Mouse (Mus musculus) G1E (cell line): ENCODE results near the gene Drg1. TPM values are rescaled to one million over a fixed set of nuclear protein-coding genes. Genes with fewer than 3 reads are reported as not detected.

ENCODE experiments used
- ATAC-seq: 2 replicates; pipeline ENCODE4 v1.8.0; 2016; ENCODE audit warnings: mild to moderate bottlenecking; ENCODE audit not compliant: insufficient number of reproducible peaks, poor library complexity, low FRiP score, severe bottlenecking; ENCODE audit errors: extremely low read depth
- DNase-seq: peaks from one replicate; pipeline ENCODE4 v3.0.0; 2012; ENCODE audit warnings: low spot score
- H3K27me3 ChIP-seq: 2 replicates; pipeline ENCODE4 v1.6.1; 2012; ENCODE audit warnings: mild to moderate bottlenecking, low read length, inconsistent platforms; ENCODE audit not compliant: insufficient read depth
- H3K36me3 ChIP-seq: replicated peaks from 2 replicates; pipeline ENCODE3; 2012; ENCODE audit warnings: mild to moderate bottlenecking, inconsistent platforms
- H3K4me1 ChIP-seq: 2 replicates; pipeline ENCODE4 v1.6.1; 2012; ENCODE audit warnings: low read depth, low read length, inconsistent platforms, mixed read lengths; ENCODE audit not compliant: insufficient read depth
- H3K4me3 ChIP-seq: 2 replicates; pipeline ENCODE4 v1.5.1; 2012; ENCODE audit warnings: low read depth, mild to moderate bottlenecking, inconsistent platforms, low read length, moderate library complexity, mixed read lengths
- H3K9me3 ChIP-seq: replicated peaks from 2 replicates; pipeline ENCODE4 v1.6.1; 2012; ENCODE audit warnings: inconsistent platforms
- CTCF ChIP-seq: IDR thresholded peaks from 2 replicates; pipeline ENCODE4 v1.5.1; 2012; ENCODE audit warnings: low read depth, low read length, inconsistent platforms, mixed read lengths
- GATA1 ChIP-seq: IDR thresholded peaks from 2 replicates; pipeline ENCODE4 v1.6.1; 2012; ENCODE audit warnings: borderline replicate concordance, low read length, inconsistent platforms, mixed read lengths
- GATA2 ChIP-seq: IDR thresholded peaks from 2 replicates; pipeline ENCODE4 v1.6.1; 2012; ENCODE audit warnings: low read depth, low read length, inconsistent platforms, borderline replicate concordance
- POLR2AphosphoS5 ChIP-seq: IDR thresholded peaks from 2 replicates; pipeline ENCODE4 v1.6.1; 2012; ENCODE audit warnings: low read depth, low read length, inconsistent platforms; ENCODE audit not compliant: insufficient replicate concordance
- TAL1 ChIP-seq: conservative IDR thresholded peaks from 2 replicates; pipeline ENCODE4 v1.6.1; 2012; ENCODE audit warnings: low read depth, low read length, inconsistent platforms, mixed read lengths
- polyA plus RNA-seq: library from polyadenylated mRNA; stranded (reverse); fragments of >175 nt; gene quantifications from 2 replicates; pipeline ENCODE4 v1.2.3, GENCODE M21; 2012
- total RNA-seq, 2 experiments: library from RNA; stranded (forward) in 1 of 2; stranded (reverse) in 1 of 2; fragments of 200-1000 nt in 1 of 2; fragments of >200 nt in 1 of 2; fragmentation: Nextera tagmentation in 1 of 2; gene quantifications; 2 replicates each; pipeline ENCODE4 v1.2.3; 2014 to 2017

Gene Drg1
- total and polyA plus RNA-seq, 3 experiments = 101 to 303 (median 198) TPM

- no peak for ATAC-seq
- peaks cover 33% of the 10 kb centered on the region for H3K4me1 ChIP-seq
Observed at GRCm38 (mm10) chr11:3307875-3308274, 41.7 kb upstream of the Drg1 start.

GRCm38 (mm10) chr11:3305821-3306220 lies 39.6 kb upstream of the Drg1 start:
- no peaks in the 10 kb centered on the region for H3K9me3 ChIP-seq
- ATAC-seq = no peak
- DNase-seq = no peak
- H3K4me3 ChIP-seq = no peak overlapping the region
- H3K4me1 ChIP-seq = peaks cover 25% of the 10 kb centered on the region
- H3K36me3 ChIP-seq = peaks cover 99% of the 10 kb centered on the region
- no peak for TF ChIP-seq POLR2AphosphoS5
- TF ChIP-seq GATA2 = no peak
- no peak for TF ChIP-seq TAL1
- no peak for TF ChIP-seq CTCF
- no peak for TF ChIP-seq GATA1
- no peaks in the 10 kb centered on the region for H3K27me3 ChIP-seq

More at GRCm38 (mm10) chr11:3307875-3308274, 41.7 kb upstream of the Drg1 start:
- no peak for DNase-seq
- no peaks in the 10 kb centered on the region for H3K27me3 ChIP-seq
- H3K9me3 ChIP-seq = no peaks in the 10 kb centered on the region
- TF ChIP-seq GATA2 (no peak), GATA1 (no peak), TAL1 (no peak), CTCF (no peak), POLR2AphosphoS5 (no peak)
- no peak overlapping the region for H3K4me3 ChIP-seq
- peaks cover 99% of the 10 kb centered on the region for H3K36me3 ChIP-seq

- peaks cover 99% of the 10 kb centered on the region for H3K36me3 ChIP-seq
- peaks cover 38% of the 10 kb centered on the region for H3K4me1 ChIP-seq
- H3K27me3 ChIP-seq = no peaks in the 10 kb centered on the region
- TF ChIP-seq POLR2AphosphoS5 = no peak
- no peak for TF ChIP-seq GATA1
- no peak for TF ChIP-seq TAL1
- no peak for TF ChIP-seq GATA2
- no peak for TF ChIP-seq CTCF
- no peaks in the 10 kb centered on the region for H3K9me3 ChIP-seq
- ATAC-seq (no peak), DNase-seq (no peak)
- no peak overlapping the region for H3K4me3 ChIP-seq
Observed at GRCm38 (mm10) chr11:3302792-3303191, 36.6 kb upstream of the Drg1 start.

GRCm38 (mm10) chr11:3302385-3302784 lies 36.2 kb upstream of the Drg1 start:
- TF ChIP-seq POLR2AphosphoS5 = no peak
- TF ChIP-seq CTCF = no peak
- no peak for TF ChIP-seq GATA1
- no peak for TF ChIP-seq TAL1
- no peak for TF ChIP-seq GATA2
- peaks cover 99% of the 10 kb centered on the region for H3K36me3 ChIP-seq
- no peaks in the 10 kb centered on the region for H3K27me3 ChIP-seq
- H3K4me3 ChIP-seq = no peak overlapping the region
- DNase-seq (no peak), ATAC-seq (no peak)
- H3K4me1 ChIP-seq = peaks cover 42% of the 10 kb centered on the region
- H3K9me3 ChIP-seq = no peaks in the 10 kb centered on the region

- Histone ChIP-seq H3K27me3 (no peaks in the 10 kb centered on the region), H3K36me3 (peaks cover 99% of the 10 kb centered on the region), H3K9me3 (no peaks in the 10 kb centered on the region), H3K4me3 (no peak overlapping the region), H3K4me1 (peaks cover 51% of the 10 kb centered on the region)
- no peak for ATAC-seq
- TF ChIP-seq GATA2 (no peak), POLR2AphosphoS5 (no peak), GATA1 (no peak), TAL1 (no peak), CTCF (no peak)
- DNase-seq = no peak
Observed at GRCm38 (mm10) chr11:3301075-3301474, 34.9 kb upstream of the Drg1 start.

- Histone ChIP-seq H3K4me1 (peaks cover 70% of the 10 kb centered on the region), H3K36me3 (peaks cover 97% of the 10 kb centered on the region), H3K27me3 (no peaks in the 10 kb centered on the region), H3K4me3 (no peak overlapping the region), H3K9me3 (no peaks in the 10 kb centered on the region)
- DNase-seq (no peak), ATAC-seq (no peak)
- TF ChIP-seq GATA1 (no peak), GATA2 (no peak), POLR2AphosphoS5 (no peak), TAL1 (no peak), CTCF (no peak)
Observed at GRCm38 (mm10) chr11:3298813-3299185, 32.6 kb upstream of the Drg1 start.
